Mouse (Mus musculus): ENCODE results near the gene BC030867.

DNA sequence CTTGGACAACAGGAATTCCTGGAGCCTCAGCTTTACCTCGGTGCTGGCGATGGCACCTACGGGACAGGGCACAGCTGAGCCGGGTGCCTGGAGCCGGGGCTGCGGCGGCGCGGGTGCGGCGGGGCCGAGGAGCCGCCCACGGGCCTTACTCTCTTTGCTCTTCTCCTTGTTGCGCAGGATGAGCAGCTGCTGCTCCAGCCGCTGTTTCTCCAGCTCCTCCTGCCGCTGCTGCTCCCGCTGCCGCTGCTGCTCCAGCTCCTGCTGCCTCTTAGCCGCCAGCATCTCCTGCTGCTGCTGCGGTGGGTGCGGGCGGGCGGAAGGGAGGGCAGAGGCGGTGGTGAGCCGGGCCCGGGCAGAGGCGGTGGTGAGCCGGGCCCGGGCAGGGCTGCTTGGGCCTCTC lies 42.2 kb upstream of the BC030867 start:
- TF ChIP-seq CTCF (IDR thresholded peaks at IDR 0.05; ENCODE audit: control insufficient read depth, insufficient read depth, insufficient replicate concordance, low read depth, low read length) (no peak), POLR2A (IDR thresholded peaks at IDR 0.05; ENCODE audit: control insufficient read depth, low read depth, low read length) (no peak)

All from testis, adult 2 months (tissue).